Mouse (Mus musculus) small intestine, adult 2 months (tissue): ENCODE results near the gene Gm10645. TPM values are rescaled to one million over a fixed set of nuclear protein-coding genes. Genes with fewer than 3 reads are reported as not detected.

ENCODE experiments used
- H3K27ac ChIP-seq: fragments of 200-500 bp; 2 replicates; pipeline ENCODE4 v1.5.1; 2012; ENCODE audit warnings: low read depth, low read length, control low read depth, inconsistent platforms; ENCODE audit not compliant: insufficient read depth
- H3K27me3 ChIP-seq: fragments of 200-500 bp; 2 replicates; pipeline ENCODE4 v1.6.1; 2012; ENCODE audit warnings: mild to moderate bottlenecking, moderate library complexity, low read length, inconsistent platforms; ENCODE audit not compliant: control insufficient read depth, insufficient read depth
- H3K36me3 ChIP-seq: fragments of 200-500 bp; 2 replicates; pipeline ENCODE4 v1.6.1; 2012; ENCODE audit warnings: mild to moderate bottlenecking, low read length, control low read depth, inconsistent platforms; ENCODE audit not compliant: control insufficient read depth, insufficient read depth
- H3K4me1 ChIP-seq: fragments of 200-500 bp; 2 replicates; pipeline ENCODE4 v1.6.1; 2012; ENCODE audit warnings: low read length, inconsistent platforms, mixed read lengths; ENCODE audit not compliant: control insufficient read depth, insufficient read depth, insufficient read length
- H3K4me3 ChIP-seq: fragments of 200-500 bp; 2 replicates; pipeline ENCODE4 v1.5.1; 2012; ENCODE audit warnings: low read depth, mild to moderate bottlenecking, control low read depth, inconsistent platforms, low read length, moderate library complexity
- CTCF ChIP-seq: fragments of 200-500 bp; IDR thresholded peaks from 2 replicates; pipeline ENCODE4 v1.5.1; 2012; ENCODE audit warnings: low read depth, mild to moderate bottlenecking, control low read depth, inconsistent platforms, low read length, moderate library complexity, mixed read lengths; ENCODE audit not compliant: insufficient replicate concordance, insufficient read length; ENCODE audit errors: extremely low read depth
- POLR2A ChIP-seq: fragments of 200-500 bp; IDR thresholded peaks from 2 replicates; pipeline ENCODE4 v1.6.1; 2012; ENCODE audit warnings: low read depth, mild to moderate bottlenecking, control low read depth, inconsistent platforms, low read length, moderate library complexity
- WGBS: fragments of 180-500 bp; shearing (Covaris S2); methylation state at CpG from one replicate; pipeline ENCODE4 v1.1.7; 2018; 5-methylcytosine and 5-hydroxymethylcytosine counted together
- polyA plus RNA-seq: library from polyadenylated mRNA; depleted of rRNA; stranded (reverse); fragments of >200 nt; gene quantifications from 2 replicates; pipeline ENCODE4 v1.2.3, GENCODE M21; 2012; rRNA removed

Gm10645 gene
- polyA plus RNA-seq, result 0.77 and 1.1 TPM in 2 replicates

- H3K4me3 ChIP-seq, result peak within 1 kb of the TSS; percentile 72
- WGBS, result 3% methylated on average over 54 of the region's 54 CpGs
- H3K36me3 ChIP-seq, result no peaks in the 10 kb centered on the region
- no peaks in the 10 kb centered on the region for H3K4me1 ChIP-seq
- no peak for TF ChIP-seq CTCF
- no peak for TF ChIP-seq POLR2A
- H3K27ac ChIP-seq, result peak within 1 kb of the TSS; percentile 49
- peaks cover 3% of the 10 kb centered on the region; the same call in 1 of the 2 replicates for H3K27me3 ChIP-seq
Measured at GRCm38 (mm10) chr8:83165931-83166867, at the start of gene Gm10645. Gene Gm10645, minus strand, starts transcription at chr8:83166170.

GRCm38 (mm10) chr8:83215065-83215464 lies 49.1 kb upstream of the Gm10645 start:
- no peaks in the 10 kb centered on the region for H3K27me3 ChIP-seq
- TF ChIP-seq POLR2A, result no peak
- no peak for TF ChIP-seq CTCF
- H3K4me3 ChIP-seq, result no peak overlapping the region
- peaks cover 14% of the 10 kb centered on the region for H3K4me1 ChIP-seq
- WGBS, result 18% methylated on average over 5 of the region's 5 CpGs
- H3K36me3 ChIP-seq, result no peaks in the 10 kb centered on the region
- no peak overlapping the region for H3K27ac ChIP-seq

GRCm38 (mm10) chr8:83210676-83211075 lies 44.7 kb upstream of the Gm10645 start:
- Histone ChIP-seq H3K4me1 (peaks cover 7% of the 10 kb centered on the region; the same call in 1 of the 2 replicates), H3K27me3 (no peaks in the 10 kb centered on the region), H3K4me3 (no peak overlapping the region), H3K27ac (no peak overlapping the region), H3K36me3 (no peaks in the 10 kb centered on the region)
- 82% methylated on average over 7 of the region's 7 CpGs for WGBS
- no peak for TF ChIP-seq POLR2A
- TF ChIP-seq CTCF, result no peak

- WGBS, result 79% methylated on average over 4 of the region's 4 CpGs
Measured at GRCm38 (mm10) chr8:83209581-83209980, 43.6 kb upstream of the Gm10645 start.

GRCm38 (mm10) chr8:83205907-83206306 lies 39.9 kb upstream of the Gm10645 start:
- H3K27ac ChIP-seq, result no peak overlapping the region
- WGBS, result 28% methylated on average over 7 of the region's 7 CpGs
- no peak overlapping the region for H3K4me3 ChIP-seq
- no peaks in the 10 kb centered on the region for H3K36me3 ChIP-seq
- H3K4me1 ChIP-seq, result peaks cover 4% of the 10 kb centered on the region; the same call in 1 of the 2 replicates
- H3K27me3 ChIP-seq, result no peaks in the 10 kb centered on the region
- TF ChIP-seq CTCF (no peak), POLR2A (no peak)

More at GRCm38 (mm10) chr8:83209581-83209980, 43.6 kb upstream of the Gm10645 start:
- Histone ChIP-seq H3K27me3 (no peaks in the 10 kb centered on the region), H3K4me1 (peaks cover 4% of the 10 kb centered on the region; the same call in 1 of the 2 replicates), H3K36me3 (no peaks in the 10 kb centered on the region), H3K4me3 (no peak overlapping the region), H3K27ac (no peak overlapping the region)
- TF ChIP-seq POLR2A (no peak), CTCF (no peak)

- no peak overlapping the region for H3K4me3 ChIP-seq
- peaks cover 14% of the 10 kb centered on the region; the same call in 1 of the 2 replicates for H3K4me1 ChIP-seq
- TF ChIP-seq POLR2A (no peak), CTCF (no peak)
- H3K27me3 ChIP-seq, result no peaks in the 10 kb centered on the region
- H3K27ac ChIP-seq, result no peak overlapping the region
- no peaks in the 10 kb centered on the region for H3K36me3 ChIP-seq
- WGBS, result 56% methylated on average over 11 of the region's 11 CpGs
Measured at GRCm38 (mm10) chr8:83202946-83203345, 37.0 kb upstream of the Gm10645 start.

- TF ChIP-seq CTCF (no peak), POLR2A (no peak)
- Histone ChIP-seq H3K27ac (peak overlapping the region; percentile 63), H3K4me3 (peak overlapping the region; percentile 53), H3K4me1 (peaks cover 10% of the 10 kb centered on the region; the same call in 1 of the 2 replicates), H3K27me3 (no peaks in the 10 kb centered on the region), H3K36me3 (no peaks in the 10 kb centered on the region)
- WGBS, result 21% methylated on average over 16 of the region's 16 CpGs
Measured at GRCm38 (mm10) chr8:83200191-83201177, 34.5 kb upstream of the Gm10645 start.
